Mouse (Mus musculus): ENCODE data around the gene Parvb.

Gene Parvb

GRCm38 (mm10) chr15:84291097-84291496 is 59.3 kb downstream of the Parvb start:
- DNase-seq (ENCODE audit: low spot score in 2 of 2), result no peak

- DNase-seq (ENCODE audit: low spot score in 2 of 2), result no peak
Measured at GRCm38 (mm10) chr15:84293590-84293989, 61.7 kb downstream of the Parvb start.

GRCm38 (mm10) chr15:84294391-84294790 is 62.5 kb downstream of the Parvb start:
- no peak for DNase-seq (ENCODE audit: low spot score in 2 of 2)

- no peak for DNase-seq (ENCODE audit: low spot score in 2 of 2)
Measured at GRCm38 (mm10) chr15:84295225-84295624, 63.4 kb downstream of the Parvb start.

- no peak for DNase-seq (ENCODE audit: low spot score in 2 of 2)
Measured at GRCm38 (mm10) chr15:84297454-84297853, 65.6 kb downstream of the Parvb start.

- DNase-seq (ENCODE audit: low spot score in 2 of 2), result no peak
Measured at GRCm38 (mm10) chr15:84298804-84299370, 67.0 kb downstream of the Parvb start.

GRCm38 (mm10) chr15:84299662-84300333 is 68.0 kb downstream of the Parvb start:
- no peak for DNase-seq (ENCODE audit: low spot score in 2 of 2)

GRCm38 (mm10) chr15:84300591-84300990 is 68.7 kb downstream of the Parvb start:
- DNase-seq (ENCODE audit: low spot score in 2 of 2), result no peak

GRCm38 (mm10) chr15:84301026-84301425 is 69.2 kb downstream of the Parvb start:
- DNase-seq (ENCODE audit: low spot score in 2 of 2), result no peak

GRCm38 (mm10) chr15:84301641-84302420 is 70.0 kb downstream of the Parvb start:
- DNase-seq (ENCODE audit: low spot score in 2 of 2), result no peak

GRCm38 (mm10) chr15:84303264-84303663 is 71.4 kb downstream of the Parvb start:
- DNase-seq (ENCODE audit: low spot score in 2 of 2), result no peak

GRCm38 (mm10) chr15:84305333-84305732 is 73.5 kb downstream of the Parvb start:
- no peak for DNase-seq (ENCODE audit: low spot score in 2 of 2)

- no peak for DNase-seq (ENCODE audit: low spot score in 2 of 2)
Measured at GRCm38 (mm10) chr15:84310271-84310670, 78.4 kb downstream of the Parvb start.

GRCm38 (mm10) chr15:84311295-84312085 is 79.6 kb downstream of the Parvb start:
- DNase-seq (ENCODE audit: low spot score in 2 of 2), result no peak

- no peak for DNase-seq (ENCODE audit: low spot score in 2 of 2)
Measured at GRCm38 (mm10) chr15:84312878-84313565, 81.2 kb downstream of the Parvb start.

- peak in 1 of 2 experiments; percentile 38 for DNase-seq (ENCODE audit: low spot score in 2 of 2)
Measured at GRCm38 (mm10) chr15:84313566-84313878, 81.7 kb downstream of the Parvb start.

GRCm38 (mm10) chr15:84314420-84315080 is 82.7 kb downstream of the Parvb start:
- no peak for DNase-seq (ENCODE audit: low spot score in 2 of 2)

GRCm38 (mm10) chr15:84315276-84316046 is 83.6 kb downstream of the Parvb start:
- no peak for DNase-seq (ENCODE audit: low spot score in 2 of 2)

GRCm38 (mm10) chr15:84319393-84319792 is 87.5 kb downstream of the Parvb start:
- DNase-seq (ENCODE audit: low spot score in 2 of 2), result no peak

GRCm38 (mm10) chr15:84321544-84322174 is 89.8 kb downstream of the Parvb start:
- no peak for DNase-seq (ENCODE audit: low spot score in 2 of 2)
